ENCODE assay signal across 23 mouse cellular contexts in genomic region chr7:98252520-98252919, GRCm38 (mm10). TPM values are rescaled to one million over a fixed set of nuclear protein-coding genes. Genes with fewer than 3 reads are reported as not detected.
DNase-seq lines count a peak whose midpoint lies in the region; ATAC-seq and TF ChIP-seq lines count a peak whose summit lies in the region.
"Had no signal": no experiment of that assay in that cellular context is flagged by ENCODE, and none has a peak within 500 bp of the region (broad histone marks: within the 10 kb centered on the region; RNA-seq: fewer than 3 reads in every experiment).

No protein-coding gene starts in this region.

- no peaks in the 10 kb centered on the region for H3K4me1 ChIP-seq in midbrain, postnatal 0 days (ENCODE audit: insufficient read depth, low read length)
- H3K4me1 ChIP-seq: embryonic facial prominence, embryonic 10.5 days; embryonic facial prominence, embryonic 12.5 days; forebrain, embryonic 10.5 days; forebrain, embryonic 12.5 days had no signal

- H3K4me2 ChIP-seq in midbrain, postnatal 0 days (ENCODE audit: low read depth, low read length, poor library complexity, severe bottlenecking): no peak overlapping the region
- H3K4me2 ChIP-seq: embryonic facial prominence, embryonic 12.5 days; forebrain, embryonic 12.5 days had no signal

- TF ChIP-seq CTCF in midbrain, postnatal 0 days (IDR thresholded peaks at IDR 0.05): no peak

- peak; percentile 9 for DNase-seq in CD4-positive helper T cell, adult 2 months (ENCODE audit: low read depth, low spot score)
- peak; percentile 28 for DNase-seq in induced T-regulatory cell, adult 2 months (ENCODE audit: low read depth)
- peak; percentile 5 for DNase-seq in naive thymus-derived CD4-positive, alpha-beta T cell, adult 2 months (ENCODE audit: low read depth)
- no peak for DNase-seq in left cerebral cortex, adult 18-20 months (ENCODE audit: low spot score in 2 of 2)
- DNase-seq in urinary bladder, postnatal 4 days (ENCODE audit: low spot score in 2 of 2): no peak
- no peak for DNase-seq in midbrain, postnatal 0 days (ENCODE audit: low spot score)
- DNase-seq: adrenal gland, adult 8-10 months; adrenal gland, postnatal 14 days; adrenal gland, postnatal 36 days; B cell, adult 2 months; cerebellum, adult 11-12 months; cerebellum, adult 2 months; cerebellum, adult 9-10 months; cerebellum, postnatal 10 days; cerebellum, postnatal 25 days had no signal

- WGBS in midbrain, postnatal 0 days: 86% methylated on average over 2 of the region's 2 CpGs

- no peaks in the 10 kb centered on the region for H3K36me3 ChIP-seq in midbrain, postnatal 0 days (ENCODE audit: insufficient read depth, low read length)
- H3K36me3 ChIP-seq: embryonic facial prominence, embryonic 12.5 days had no signal

- no peaks in the 10 kb centered on the region for H3K9me3 ChIP-seq in midbrain, postnatal 0 days (ENCODE audit: low read length)
- H3K9me3 ChIP-seq: embryonic facial prominence, embryonic 12.5 days; forebrain, embryonic 12.5 days had no signal

- H3K9ac ChIP-seq in midbrain, postnatal 0 days (replicated peaks; ENCODE audit: low read length, poor library complexity, severe bottlenecking): no peak overlapping the region
- H3K9ac ChIP-seq: embryonic facial prominence, embryonic 12.5 days; forebrain, embryonic 12.5 days had no signal

- H3K27ac ChIP-seq in midbrain, postnatal 0 days (ENCODE audit: low read depth, low read length): no peak overlapping the region
- H3K27ac ChIP-seq: embryonic facial prominence, embryonic 10.5 days; embryonic facial prominence, embryonic 12.5 days; forebrain, embryonic 10.5 days; forebrain, embryonic 12.5 days had no signal

- no peaks in the 10 kb centered on the region for H3K27me3 ChIP-seq in midbrain, postnatal 0 days (ENCODE audit: insufficient read depth, low read length)
- H3K27me3 ChIP-seq: embryonic facial prominence, embryonic 12.5 days; forebrain, embryonic 12.5 days had no signal

- ATAC-seq in CD4-positive, CD25-positive, alpha-beta regulatory T cell, adult 4 months: peak; percentile 93
- ATAC-seq in midbrain, postnatal 0 days (ENCODE audit: low FRiP score): no peak
- ATAC-seq: forebrain, embryonic 14.5 days; forebrain, embryonic 16.5 days had no signal

- no peak overlapping the region for H3K4me3 ChIP-seq in midbrain, postnatal 0 days (ENCODE audit: low read depth, low read length)
- H3K4me3 ChIP-seq: embryonic facial prominence, embryonic 10.5 days; embryonic facial prominence, embryonic 12.5 days; erythroblast, embryonic 14.5 days; forebrain, embryonic 10.5 days; forebrain, embryonic 12.5 days had no signal

RNA-seq across cellular contexts. Expression of gene B3gnt6, which starts 53.2 kb away (rescaled TPM):
- not detected for polyA plus RNA-seq in CD4-positive, CD25-positive, alpha-beta regulatory T cell, adult 4 months (2017; shearing (Covaris generic))
- total RNA-seq in left cerebral cortex, adult 18-20 months (2021): under 1 TPM; 0.21 to 0.42 TPM
- total RNA-seq in midbrain, postnatal 0 days (2014; rRNA removed): 1.5 and 2.0 TPM in 2 replicates
- polyA plus RNA-seq in midbrain, postnatal 0 days (2015; fragmentation: Nextera tagmentation; extraction: Ambion mirVana): 1.3 TPM in 2 replicates
- polyA plus RNA-seq: embryonic facial prominence, embryonic 10.5 days; embryonic facial prominence, embryonic 12.5 days; erythroblast, embryonic 14.5 days; forebrain, embryonic 10.5 days had no signal

Comparison
In these comparisons a context has a peak if more than half of its experiments do, and no peak if none do; other contexts are left out.
1. DNase-seq: peak in CD4-positive helper T cell, adult 2 months (single experiment), induced T-regulatory cell, adult 2 months (single experiment) and naive thymus-derived CD4-positive, alpha-beta T cell, adult 2 months (single experiment); none in left cerebral cortex, adult 18-20 months (0 of 2), urinary bladder, postnatal 4 days (0 of 2) and midbrain, postnatal 0 days (single experiment).